Mouse (Mus musculus): ENCODE results near the gene Kif17.
A peak's percentile ranks its signal among the peaks of the same experiment; 100 is the strongest.

- TF ChIP-seq ZKSCAN1 (IDR thresholded peaks at IDR 0.05; ENCODE audit: low read depth, low read length) = no peak
- TF ChIP-seq ZC3H11A (IDR thresholded peaks at IDR 0.05; ENCODE audit: low read depth, low read length) = no peak
- no peak for TF ChIP-seq POLR2A (IDR thresholded peaks at IDR 0.05; ENCODE audit: control insufficient read depth in 1 of 2, insufficient read depth in 1 of 2, low read depth in 1 of 2, low read length in 2 of 2, poor library complexity in 1 of 2)
- peak; percentile 38 for TF ChIP-seq RAD21 (IDR thresholded peaks at IDR 0.05; ENCODE audit: low read depth, low read length)
- TF ChIP-seq MYC (IDR thresholded peaks at IDR 0.05; ENCODE audit: low read depth, low read length) = no peak
- TF ChIP-seq CHD1 (IDR thresholded peaks at IDR 0.05; ENCODE audit: low read depth, low read length) = no peak
- no peak for TF ChIP-seq ZNF384 (IDR thresholded peaks at IDR 0.05; ENCODE audit: low read depth, low read length)
- TF ChIP-seq ETS1 (IDR thresholded peaks at IDR 0.05; ENCODE audit: low read depth, low read length) = no peak
- peak; percentile 78 to 93 (median 83) for TF ChIP-seq CTCF (IDR thresholded peaks at IDR 0.05 in 2 of 3, conservative IDR thresholded peaks at IDR 0.05 in 1 of 3; ENCODE audit: control insufficient read depth in 1 of 3, insufficient read depth in 1 of 3, low read depth in 2 of 3, low read length in 3 of 3, poor library complexity in 1 of 3, severe bottlenecking in 1 of 3)
- TF ChIP-seq SMC3 (IDR thresholded peaks at IDR 0.05; ENCODE audit: low read depth, low read length) = peak; percentile 78
- TF ChIP-seq NRF1 (IDR thresholded peaks at IDR 0.05; ENCODE audit: insufficient read depth, low read depth, low read length, poor library complexity, severe bottlenecking) = no peak
- TF ChIP-seq EP300 (IDR thresholded peaks at IDR 0.05; ENCODE audit: low read depth in 1 of 2, low read length in 2 of 2) = no peak
- no peak for TF ChIP-seq MAZ (IDR thresholded peaks at IDR 0.05; ENCODE audit: low read depth, low read length)
Observed at GRCm38 (mm10) chr4:138318509-138319266, 68.5 kb downstream of the Kif17 start.

Data from MEL (cell line).